Mouse (Mus musculus): ENCODE data around the gene Gsto1.

DNA sequence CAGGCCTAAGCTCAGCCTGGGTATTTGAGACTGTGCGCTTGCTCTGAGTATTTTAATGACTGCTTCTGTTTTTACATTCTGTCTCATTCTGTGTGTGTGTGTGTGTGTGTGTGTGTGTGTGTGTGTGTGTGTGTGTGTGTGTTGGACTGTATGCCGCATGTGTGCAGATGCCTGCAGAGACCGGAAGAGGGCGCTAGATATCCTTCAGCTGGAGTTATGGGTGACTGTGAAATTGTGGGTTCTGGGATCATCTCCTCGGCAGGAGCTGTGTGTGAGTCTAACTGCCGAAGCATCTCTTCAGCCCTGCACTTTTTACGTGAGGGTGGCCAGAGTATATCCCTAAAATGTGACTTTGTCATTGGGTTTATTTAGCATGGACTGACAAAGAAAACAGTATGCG, 23.7 kb upstream of the Gsto1 start:
- no peak for TF ChIP-seq TAL1 (IDR thresholded peaks at IDR 0.05; ENCODE audit: low read length)
- TF ChIP-seq GATA1 (IDR thresholded peaks at IDR 0.05; ENCODE audit: low read length), result no peak

All from erythroblast, embryonic 14.5 days (primary cell).